ENCODE assay signal across 9 mouse cellular contexts in the genomic region with DNA sequence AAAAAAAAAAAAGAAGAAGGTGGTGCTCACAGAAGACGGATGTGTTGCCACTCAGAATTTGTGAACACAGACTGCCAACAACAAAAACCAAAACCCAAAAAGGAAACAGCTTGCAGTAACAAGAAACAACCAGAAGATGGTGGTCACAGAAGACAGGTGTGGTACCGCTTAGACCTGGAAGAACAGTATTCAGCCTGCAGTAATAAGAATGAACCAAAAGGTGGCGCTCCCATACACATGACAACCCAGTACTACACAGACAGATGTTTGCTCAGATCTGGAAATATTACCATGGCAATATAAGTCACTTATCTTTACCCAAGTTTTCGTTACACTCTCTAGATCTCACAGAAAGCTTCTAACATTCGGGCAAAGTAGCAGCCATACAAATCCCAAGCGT. TPM values are rescaled to one million over a fixed set of nuclear protein-coding genes. Genes with fewer than 3 reads are reported as not detected.
DNase-seq lines count a peak whose midpoint lies in the region; ATAC-seq lines count a peak whose summit lies in the region.
"Had no signal": no experiment of that assay in that cellular context is flagged by ENCODE, and none has a peak within 500 bp of the region (broad histone marks: within the 10 kb centered on the region; RNA-seq: fewer than 3 reads in every experiment).

No protein-coding gene starts in this region.

- no peak overlapping the region for H3K27ac ChIP-seq in embryonic facial prominence, embryonic 11.5 days (replicated peaks; ENCODE audit: low read depth, low read length)
- H3K27ac ChIP-seq in embryonic facial prominence, embryonic 10.5 days (replicated peaks): no peak overlapping the region
- H3K27ac ChIP-seq in heart, embryonic 11.5 days (ENCODE audit: low read depth, low read length): no peak overlapping the region

- H3K4me1 ChIP-seq in embryonic facial prominence, embryonic 11.5 days (ENCODE audit: control insufficient read depth, insufficient read depth, low read length): no peaks in the 10 kb centered on the region
- no peaks in the 10 kb centered on the region for H3K4me1 ChIP-seq in embryonic facial prominence, embryonic 10.5 days
- H3K4me1 ChIP-seq in heart, embryonic 11.5 days (ENCODE audit: control insufficient read depth, insufficient read depth, low read length): no peaks in the 10 kb centered on the region

- no peaks in the 10 kb centered on the region for H3K27me3 ChIP-seq in embryonic facial prominence, embryonic 11.5 days (ENCODE audit: control insufficient read depth, insufficient read depth, low read length)
- no peaks in the 10 kb centered on the region for H3K27me3 ChIP-seq in embryonic facial prominence, embryonic 10.5 days (replicated peaks; ENCODE audit: low read depth, poor library complexity, severe bottlenecking)
- no peaks in the 10 kb centered on the region for H3K27me3 ChIP-seq in heart, embryonic 11.5 days (ENCODE audit: control insufficient read depth, insufficient read depth, low read length)

- no peak overlapping the region for H3K4me3 ChIP-seq in embryonic facial prominence, embryonic 11.5 days (ENCODE audit: low read depth, low read length)
- no peak overlapping the region for H3K4me3 ChIP-seq in embryonic facial prominence, embryonic 10.5 days
- no peak overlapping the region for H3K4me3 ChIP-seq in heart, embryonic 11.5 days (ENCODE audit: low read depth, low read length)
- H3K4me3 ChIP-seq: myocyte had no signal

- H3K4me2 ChIP-seq in embryonic facial prominence, embryonic 11.5 days (ENCODE audit: low read depth, low read length): no peak overlapping the region
- H3K4me2 ChIP-seq in heart, embryonic 11.5 days: no peak overlapping the region

- H3K9me3 ChIP-seq in embryonic facial prominence, embryonic 11.5 days (replicated peaks; ENCODE audit: control insufficient read depth, low read length): no peaks in the 10 kb centered on the region
- no peaks in the 10 kb centered on the region for H3K9me3 ChIP-seq in embryonic facial prominence, embryonic 10.5 days
- no peaks in the 10 kb centered on the region for H3K9me3 ChIP-seq in heart, embryonic 11.5 days (replicated peaks; ENCODE audit: control insufficient read depth, low read length)

- no peak overlapping the region for H3K9ac ChIP-seq in embryonic facial prominence, embryonic 11.5 days (replicated peaks; ENCODE audit: low read length)
- H3K9ac ChIP-seq in heart, embryonic 11.5 days (ENCODE audit: low read depth, low read length): no peak overlapping the region

- H3K36me3 ChIP-seq in embryonic facial prominence, embryonic 11.5 days (replicated peaks; ENCODE audit: control insufficient read depth, insufficient read depth, low read depth, low read length): no peaks in the 10 kb centered on the region
- no peaks in the 10 kb centered on the region for H3K36me3 ChIP-seq in embryonic facial prominence, embryonic 10.5 days (replicated peaks)
- no peaks in the 10 kb centered on the region for H3K36me3 ChIP-seq in heart, embryonic 11.5 days (ENCODE audit: control insufficient read depth, insufficient read depth, low read length)

- ATAC-seq in embryonic facial prominence, embryonic 11.5 days (replicated peaks; ENCODE audit: insufficient number of reproducible peaks, low FRiP score, low TSS enrichment, low read depth): no peak
- ATAC-seq in heart, embryonic 11.5 days (replicated peaks; ENCODE audit: insufficient number of reproducible peaks, low FRiP score, low TSS enrichment): no peak

- 51% methylated on average over 6 of the region's 6 CpGs for WGBS in embryonic facial prominence, embryonic 11.5 days
- WGBS in embryonic facial prominence, embryonic 10.5 days: 47% methylated on average over 6 of the region's 6 CpGs
- 44% methylated on average over 6 of the region's 6 CpGs for WGBS in heart, embryonic 11.5 days (ENCODE audit: insufficient replicate concordance)

- DNase-seq in embryonic facial prominence, embryonic 11.5 days (ENCODE audit: low spot score): peak; percentile 61
- no peak for DNase-seq in embryonic facial prominence, embryonic 10.5 days (ENCODE audit: low spot score)
- peak; percentile 64 for DNase-seq in 416B (ENCODE audit: low read depth)
- DNase-seq in c-Kit-positive CD71-positive TER-119-positive erythroid progenitor cells, embryonic 14.5 days (ENCODE audit: low spot score): peak; percentile 9
- DNase-seq in kidney, postnatal 36 days: peak; percentile 33 to 41
- DNase-seq in retina, adult 2 months (ENCODE audit: low read depth, low spot score): peak; percentile 38
- DNase-seq in thymus, postnatal 10 days (ENCODE audit: low spot score in 2 of 2): no peak

RNA-seq across cellular contexts. Expression of a gene that starts 17.1 kb away (rescaled TPM):
- polyA plus RNA-seq in embryonic facial prominence, embryonic 11.5 days (2014; fragmentation: Nextera tagmentation; extraction: Ambion mirVana): not detected in 2 replicates
- polyA plus RNA-seq in embryonic facial prominence, embryonic 10.5 days (2016; fragmentation: Nextera tagmentation; extraction: Ambion mirVana): not detected in 2 replicates
- not detected in 2 replicates for polyA plus RNA-seq in heart, embryonic 11.5 days (2014; fragmentation: Nextera tagmentation; extraction: Ambion mirVana)
- polyA plus RNA-seq: myocyte had no signal

RNA-seq across cellular contexts. Expression of a gene that starts 32.7 kb away (rescaled TPM):
- polyA plus RNA-seq in embryonic facial prominence, embryonic 11.5 days (2014; fragmentation: Nextera tagmentation; extraction: Ambion mirVana): not detected in 2 replicates
- polyA plus RNA-seq in embryonic facial prominence, embryonic 10.5 days (2016; fragmentation: Nextera tagmentation; extraction: Ambion mirVana): not detected in 2 replicates
- not detected in 2 replicates for polyA plus RNA-seq in heart, embryonic 11.5 days (2014; fragmentation: Nextera tagmentation; extraction: Ambion mirVana)
- polyA plus RNA-seq: myocyte had no signal

RNA-seq across cellular contexts. Expression of a gene that starts 48.0 kb away (rescaled TPM):
- not detected in 2 replicates for polyA plus RNA-seq in embryonic facial prominence, embryonic 11.5 days (2014; fragmentation: Nextera tagmentation; extraction: Ambion mirVana)
- polyA plus RNA-seq in embryonic facial prominence, embryonic 10.5 days (2016; fragmentation: Nextera tagmentation; extraction: Ambion mirVana): not detected in 2 replicates
- not detected in 2 replicates for polyA plus RNA-seq in heart, embryonic 11.5 days (2014; fragmentation: Nextera tagmentation; extraction: Ambion mirVana)
- polyA plus RNA-seq: myocyte had no signal

Comparison
In these comparisons a context has a peak if more than half of its experiments do, and no peak if none do; other contexts are left out.
1. DNase-seq: peak in embryonic facial prominence, embryonic 11.5 days (single experiment), 416B (single experiment), c-Kit-positive CD71-positive TER-119-positive erythroid progenitor cells, embryonic 14.5 days (single experiment), kidney, postnatal 36 days (2 of 2) and retina, adult 2 months (single experiment); none in embryonic facial prominence, embryonic 10.5 days (single experiment) and thymus, postnatal 10 days (0 of 2).